Mouse (Mus musculus): ENCODE measurements at regions not wholly inside any gene's neighbourhood (a gene's known extent, or its start where the extent isn't known, plus 50 kb on each side); places are given as distances from the start of the nearest gene placed in this dataset.

DNA sequence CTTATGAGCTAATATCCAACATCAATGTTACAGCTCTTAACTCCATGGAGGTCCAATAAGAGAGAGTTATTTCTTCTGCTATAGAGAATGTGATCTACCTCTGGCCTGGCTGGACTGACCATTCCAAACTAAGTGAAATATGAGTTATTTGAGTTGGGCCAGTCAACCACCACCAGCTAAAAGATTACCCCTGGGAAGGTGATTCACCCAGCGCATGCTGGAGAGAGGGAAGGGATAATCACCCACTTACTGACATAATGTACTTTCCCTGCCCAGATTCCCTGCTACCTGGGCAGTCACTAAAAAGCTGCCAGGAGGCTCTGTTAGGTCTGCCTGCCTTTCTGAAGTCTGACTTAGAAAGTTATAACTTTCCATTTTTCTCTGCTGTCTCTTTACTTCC, 216.8 kb downstream of the Hhipl2 start:
- 79% methylated on average over 1 of the region's 1 CpGs for WGBS
- TF ChIP-seq CTCF (IDR thresholded peaks at IDR 0.05; ENCODE audit: control insufficient read depth, insufficient read depth, low read length): no peak
- TF ChIP-seq POLR2A (IDR thresholded peaks at IDR 0.05; ENCODE audit: borderline replicate concordance, control insufficient read depth, low read depth, low read length): no peak
- no peak overlapping the region for H3K27ac ChIP-seq (ENCODE audit: control insufficient read depth, insufficient read depth, low read depth, low read length, poor library complexity)
- no peaks in the 10 kb centered on the region for H3K4me1 ChIP-seq (ENCODE audit: control insufficient read depth, insufficient read depth, low read length)
- no peak overlapping the region for H3K4me3 ChIP-seq (replicated peaks; ENCODE audit: control insufficient read depth, low read depth, low read length)

DNA sequence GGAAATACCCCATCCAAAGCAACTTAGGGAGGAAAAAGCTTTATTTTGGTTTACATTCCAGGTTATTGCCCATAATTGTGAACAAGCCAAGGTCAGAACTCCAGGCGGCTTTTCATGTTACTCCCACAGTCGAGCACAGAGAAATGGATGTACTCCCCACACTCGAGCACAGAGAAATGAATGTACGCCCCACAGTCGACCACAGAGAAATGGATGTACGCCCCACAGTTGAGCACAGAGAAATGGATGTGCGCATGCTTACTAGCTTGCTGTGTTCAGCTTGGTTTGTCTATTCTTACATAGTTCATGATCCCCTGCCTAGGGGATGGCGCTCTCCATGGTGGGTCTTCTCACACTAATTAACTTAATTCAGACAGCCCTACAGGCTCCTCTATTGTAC, 219.2 kb downstream of the Hhipl2 start:
- TF ChIP-seq CTCF (IDR thresholded peaks at IDR 0.05; ENCODE audit: control insufficient read depth, insufficient read depth, low read length): no peak
- no peak for TF ChIP-seq POLR2A (IDR thresholded peaks at IDR 0.05; ENCODE audit: borderline replicate concordance, control insufficient read depth, low read depth, low read length)
- H3K27ac ChIP-seq (ENCODE audit: control insufficient read depth, insufficient read depth, low read depth, low read length, poor library complexity): no peak overlapping the region
- no peaks in the 10 kb centered on the region for H3K4me1 ChIP-seq (ENCODE audit: control insufficient read depth, insufficient read depth, low read length)
- 86% methylated on average over 8 of the region's 8 CpGs for WGBS
- H3K4me3 ChIP-seq (replicated peaks; ENCODE audit: control insufficient read depth, low read depth, low read length): no peak overlapping the region

DNA sequence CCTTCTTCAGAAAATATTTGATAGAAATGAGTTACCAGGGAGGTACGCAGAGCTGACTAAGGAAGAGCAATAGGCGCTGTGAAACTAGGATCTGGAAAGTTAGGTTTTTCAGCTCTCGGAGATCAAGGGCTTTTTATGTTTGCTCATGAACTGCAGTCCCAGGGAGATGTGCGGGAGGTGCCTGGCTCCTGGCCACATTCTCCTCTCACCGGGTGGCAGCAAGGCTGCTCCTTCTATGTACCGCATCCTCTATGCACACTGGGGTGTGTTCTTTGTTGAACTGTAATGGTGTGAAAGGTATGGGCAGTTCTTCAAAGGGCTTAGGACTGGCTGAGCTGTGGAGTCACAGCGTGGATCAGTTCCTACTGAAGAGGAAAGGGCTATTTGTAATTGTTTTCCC, 221.3 kb downstream of the Hhipl2 start:
- H3K27ac ChIP-seq (ENCODE audit: control insufficient read depth, insufficient read depth, low read depth, low read length, poor library complexity): no peak overlapping the region
- H3K4me1 ChIP-seq (ENCODE audit: control insufficient read depth, insufficient read depth, low read length): no peaks in the 10 kb centered on the region
- H3K4me3 ChIP-seq (replicated peaks; ENCODE audit: control insufficient read depth, low read depth, low read length): no peak overlapping the region
- WGBS: 72% methylated on average over 7 of the region's 7 CpGs
- TF ChIP-seq POLR2A (IDR thresholded peaks at IDR 0.05; ENCODE audit: borderline replicate concordance, control insufficient read depth, low read depth, low read length) (no peak), CTCF (IDR thresholded peaks at IDR 0.05; ENCODE audit: control insufficient read depth, insufficient read depth, low read length) (no peak)

DNA sequence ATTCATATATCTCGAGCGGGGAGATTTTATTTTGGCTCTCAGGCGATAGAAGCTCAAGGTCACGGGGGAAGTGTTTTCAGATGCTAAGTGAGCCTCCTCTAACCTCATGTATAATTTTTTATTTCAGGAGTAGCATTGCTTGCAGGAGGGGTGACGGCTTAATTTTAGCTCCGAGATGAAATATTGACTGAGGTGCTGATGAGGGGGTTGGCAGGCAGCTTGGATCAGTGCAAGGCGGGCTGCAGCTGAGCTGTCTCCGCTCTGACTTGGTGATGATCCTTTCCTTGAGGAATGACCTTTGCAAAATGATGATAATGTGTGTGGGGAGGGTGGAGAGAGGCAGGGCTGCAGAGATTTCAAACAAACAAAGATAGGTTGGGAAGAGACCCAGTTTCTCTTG, 222.6 kb downstream of the Hhipl2 start:
- TF ChIP-seq POLR2A (IDR thresholded peaks at IDR 0.05; ENCODE audit: borderline replicate concordance, control insufficient read depth, low read depth, low read length) (no peak), CTCF (IDR thresholded peaks at IDR 0.05; ENCODE audit: control insufficient read depth, insufficient read depth, low read length) (no peak)

DNA sequence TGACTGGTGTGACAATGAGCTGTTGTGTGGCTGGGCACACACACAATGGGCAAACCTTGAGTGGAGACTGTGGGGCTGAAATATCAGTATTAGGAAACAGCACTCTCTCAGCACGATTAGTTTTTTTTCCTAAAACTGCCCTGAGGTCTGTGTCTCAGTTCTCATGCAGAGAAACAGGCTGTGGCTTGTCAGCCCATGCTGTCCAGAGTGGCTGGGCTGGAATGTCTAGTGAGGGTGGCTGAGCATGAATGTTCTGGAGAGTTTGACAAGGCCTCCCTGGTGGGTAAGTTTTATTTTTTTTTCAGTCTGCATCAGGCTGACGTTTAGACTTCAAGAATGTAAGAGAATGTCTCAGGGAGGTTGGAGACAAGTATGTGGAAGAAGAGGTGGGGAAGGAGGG, 226.0 kb downstream of the Hhipl2 start:
- TF ChIP-seq CTCF (IDR thresholded peaks at IDR 0.05; ENCODE audit: control insufficient read depth, insufficient read depth, low read length): no peak
- no peak for TF ChIP-seq POLR2A (IDR thresholded peaks at IDR 0.05; ENCODE audit: borderline replicate concordance, control insufficient read depth, low read depth, low read length)
- Histone ChIP-seq H3K4me1 (ENCODE audit: control insufficient read depth, insufficient read depth, low read length) (no peaks in the 10 kb centered on the region), H3K27ac (ENCODE audit: control insufficient read depth, insufficient read depth, low read depth, low read length, poor library complexity) (no peak overlapping the region), H3K4me3 (replicated peaks; ENCODE audit: control insufficient read depth, low read depth, low read length) (no peak overlapping the region)
- 67% methylated on average over 2 of the region's 2 CpGs for WGBS

More for the DNA sequence above, 222.6 kb downstream of the Hhipl2 start:
- no peak overlapping the region for H3K27ac ChIP-seq (ENCODE audit: control insufficient read depth, insufficient read depth, low read depth, low read length, poor library complexity)
- no peaks in the 10 kb centered on the region for H3K4me1 ChIP-seq (ENCODE audit: control insufficient read depth, insufficient read depth, low read length)
- 84% methylated on average over 8 of the region's 8 CpGs for WGBS
- H3K4me3 ChIP-seq (replicated peaks; ENCODE audit: control insufficient read depth, low read depth, low read length): no peak overlapping the region

DNA sequence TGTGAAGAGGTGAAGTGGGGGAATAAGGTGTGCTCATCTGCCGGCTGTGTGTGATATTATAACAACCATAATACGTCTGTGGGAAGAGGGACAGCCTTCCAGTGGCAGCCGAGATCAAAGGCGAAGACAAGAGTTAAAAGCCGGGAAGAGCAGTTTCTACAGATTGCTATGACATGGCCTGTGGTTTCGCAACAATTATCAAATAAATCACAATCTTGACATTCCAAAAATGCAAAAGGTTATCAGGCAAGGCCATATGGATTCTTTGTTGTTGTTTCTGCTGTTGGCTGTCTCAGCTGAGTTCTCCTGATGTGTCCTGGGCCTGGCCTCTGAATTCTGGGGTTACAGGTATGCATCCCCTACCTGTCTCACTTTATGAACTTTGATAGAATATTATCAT, 235.9 kb downstream of the Hhipl2 start:
- TF ChIP-seq CTCF (IDR thresholded peaks at IDR 0.05; ENCODE audit: control insufficient read depth, insufficient read depth, low read length) (no peak), POLR2A (IDR thresholded peaks at IDR 0.05; ENCODE audit: borderline replicate concordance, control insufficient read depth, low read depth, low read length) (no peak)
- no peaks in the 10 kb centered on the region for H3K4me1 ChIP-seq (ENCODE audit: control insufficient read depth, insufficient read depth, low read length)
- H3K4me3 ChIP-seq (replicated peaks; ENCODE audit: control insufficient read depth, low read depth, low read length): no peak overlapping the region
- no peak overlapping the region for H3K27ac ChIP-seq (ENCODE audit: control insufficient read depth, insufficient read depth, low read depth, low read length, poor library complexity)
- WGBS: 55% methylated on average over 6 of the region's 6 CpGs

DNA sequence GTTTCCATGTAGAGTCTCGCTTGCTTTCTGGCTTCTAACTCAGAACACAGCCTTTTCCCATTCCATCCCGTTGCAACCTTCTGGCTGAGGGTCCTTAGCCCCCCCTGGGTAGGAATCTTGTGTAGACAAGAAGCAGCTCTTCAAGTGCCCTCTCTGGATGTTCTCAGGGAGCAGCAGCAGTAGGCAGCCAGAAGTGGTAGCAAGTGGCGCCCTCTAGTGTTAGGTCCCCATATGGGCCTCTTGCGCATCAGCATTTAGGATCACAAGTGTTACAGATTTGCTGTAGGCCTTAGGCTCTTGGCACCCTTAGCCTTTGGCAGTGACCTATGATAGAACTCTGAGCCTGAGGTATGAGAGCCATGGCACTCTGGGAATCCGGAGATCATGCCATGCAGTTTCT, 239.0 kb downstream of the Hhipl2 start:
- WGBS: 49% methylated on average over 5 of the region's 5 CpGs

DNA sequence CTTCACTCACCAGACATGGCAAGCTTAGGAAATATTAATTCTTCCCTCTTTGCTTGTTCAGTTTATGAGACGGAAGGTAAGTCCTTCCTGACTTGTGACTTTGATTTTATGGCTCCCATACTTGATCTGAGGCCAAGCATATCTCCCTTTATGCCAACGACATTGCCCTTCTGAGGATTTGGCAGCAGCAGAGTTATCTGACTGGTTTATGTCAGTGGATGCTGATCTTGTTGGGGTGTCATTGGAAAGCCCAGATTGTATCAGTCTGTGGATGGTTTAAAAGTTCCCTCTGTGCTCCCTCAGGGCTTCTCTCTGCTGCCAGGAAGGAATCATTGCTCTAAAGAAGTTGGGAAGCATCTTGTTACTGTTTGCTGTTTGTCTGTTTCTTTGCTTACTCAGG, 242.5 kb downstream of the Hhipl2 start:
- no peaks in the 10 kb centered on the region for H3K4me1 ChIP-seq (ENCODE audit: control insufficient read depth, insufficient read depth, low read length)
- 73% methylated on average over 2 of the region's 2 CpGs for WGBS
- no peak overlapping the region for H3K27ac ChIP-seq (ENCODE audit: control insufficient read depth, insufficient read depth, low read depth, low read length, poor library complexity)
- H3K4me3 ChIP-seq (replicated peaks; ENCODE audit: control insufficient read depth, low read depth, low read length): no peak overlapping the region
- no peak for TF ChIP-seq CTCF (IDR thresholded peaks at IDR 0.05; ENCODE audit: control insufficient read depth, insufficient read depth, low read length)
- TF ChIP-seq POLR2A (IDR thresholded peaks at IDR 0.05; ENCODE audit: borderline replicate concordance, control insufficient read depth, low read depth, low read length): no peak

More for the DNA sequence above, 239.0 kb downstream of the Hhipl2 start:
- TF ChIP-seq POLR2A (IDR thresholded peaks at IDR 0.05; ENCODE audit: borderline replicate concordance, control insufficient read depth, low read depth, low read length) (no peak), CTCF (IDR thresholded peaks at IDR 0.05; ENCODE audit: control insufficient read depth, insufficient read depth, low read length) (peak; percentile 78)
- Histone ChIP-seq H3K4me3 (replicated peaks; ENCODE audit: control insufficient read depth, low read depth, low read length) (no peak overlapping the region), H3K27ac (ENCODE audit: control insufficient read depth, insufficient read depth, low read depth, low read length, poor library complexity) (no peak overlapping the region), H3K4me1 (ENCODE audit: control insufficient read depth, insufficient read depth, low read length) (no peaks in the 10 kb centered on the region)

DNA sequence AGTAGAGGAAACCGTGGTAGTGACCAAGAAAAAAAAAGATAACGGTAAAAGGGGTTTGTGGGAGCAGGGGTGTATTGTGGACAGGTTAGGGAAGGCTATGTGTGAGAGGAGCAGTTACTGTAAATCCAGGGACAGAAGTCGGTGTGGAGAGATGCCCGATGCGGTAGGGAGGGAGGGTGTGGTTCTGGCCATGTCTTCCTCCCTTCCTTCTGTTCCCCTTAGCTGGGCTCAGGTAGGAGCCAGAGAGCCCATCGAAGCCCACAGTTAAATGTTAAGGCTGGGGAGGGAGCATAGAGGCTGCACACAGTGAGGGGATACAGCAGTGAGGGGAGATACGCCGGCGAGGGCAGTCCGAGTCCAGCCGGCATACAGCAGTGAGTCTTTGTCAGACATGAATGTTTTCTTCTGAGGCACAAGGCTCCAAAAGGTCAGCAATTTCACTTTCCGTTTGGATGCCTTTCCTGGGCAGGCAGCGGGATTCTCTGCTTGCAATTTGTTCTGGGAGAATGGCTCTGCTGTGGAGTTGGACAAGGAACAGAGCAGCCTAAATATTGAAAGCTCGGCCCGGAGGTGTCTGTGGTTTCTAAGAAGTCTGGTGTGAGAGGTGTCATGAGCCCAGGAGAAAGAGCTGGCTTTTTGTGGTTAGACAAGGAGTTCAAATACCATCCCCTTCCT, 244.5 kb downstream of the Hhipl2 start:
- Histone ChIP-seq H3K27ac (ENCODE audit: control insufficient read depth, insufficient read depth, low read depth, low read length, poor library complexity) (no peak overlapping the region), H3K4me3 (replicated peaks; ENCODE audit: control insufficient read depth, low read depth, low read length) (no peak overlapping the region), H3K4me1 (ENCODE audit: control insufficient read depth, insufficient read depth, low read length) (no peaks in the 10 kb centered on the region)
- WGBS: 78% methylated on average over 15 of the region's 15 CpGs
- no peak for TF ChIP-seq CTCF (IDR thresholded peaks at IDR 0.05; ENCODE audit: control insufficient read depth, insufficient read depth, low read length)
- no peak for TF ChIP-seq POLR2A (IDR thresholded peaks at IDR 0.05; ENCODE audit: borderline replicate concordance, control insufficient read depth, low read depth, low read length)
